Mouse (Mus musculus) adrenal gland, adult 8-10 months (tissue): ENCODE results near the gene Enpp1. TPM values are rescaled to one million over a fixed set of nuclear protein-coding genes. Genes with fewer than 3 reads are reported as not detected.
"Not testable (repeated sequence)": the region's sequence is repeated elsewhere in the genome, so short reads cannot be mapped to it uniquely, and the experiment has no call there.

Experiments
- DNase-seq: peaks from one replicate; pipeline ENCODE4 v3.0.0; 2022
- total RNA-seq, 4 experiments: library from RNA; stranded (reverse); gene quantifications; 2 replicates each; pipeline ENCODE4 v1.2.4; 2022

Gene Enpp1
- total RNA-seq, 4 experiments from 2014 or later = 2.8 to 4.7 (median 3.9) TPM

DNA sequence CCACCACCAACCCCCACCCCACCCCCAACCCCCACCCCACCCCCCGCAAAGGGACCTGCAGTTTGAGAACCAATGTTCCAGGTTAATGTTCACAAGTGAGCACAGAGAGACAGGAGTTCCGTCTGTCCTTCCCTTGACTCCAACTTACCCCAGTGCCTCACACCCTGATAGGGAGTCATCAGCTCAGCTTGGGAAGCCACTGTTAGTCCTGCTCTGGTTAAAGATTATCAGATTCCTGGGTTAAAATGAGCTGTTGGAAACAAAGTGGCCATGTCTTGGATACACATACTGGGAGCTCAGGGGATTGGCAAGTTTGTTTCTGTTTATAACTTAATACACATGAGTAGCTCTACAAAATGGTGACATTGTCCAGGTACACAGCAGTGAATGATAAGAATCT is 75.0 kb downstream of the Enpp1 start:
- DNase-seq = no peak

DNA sequence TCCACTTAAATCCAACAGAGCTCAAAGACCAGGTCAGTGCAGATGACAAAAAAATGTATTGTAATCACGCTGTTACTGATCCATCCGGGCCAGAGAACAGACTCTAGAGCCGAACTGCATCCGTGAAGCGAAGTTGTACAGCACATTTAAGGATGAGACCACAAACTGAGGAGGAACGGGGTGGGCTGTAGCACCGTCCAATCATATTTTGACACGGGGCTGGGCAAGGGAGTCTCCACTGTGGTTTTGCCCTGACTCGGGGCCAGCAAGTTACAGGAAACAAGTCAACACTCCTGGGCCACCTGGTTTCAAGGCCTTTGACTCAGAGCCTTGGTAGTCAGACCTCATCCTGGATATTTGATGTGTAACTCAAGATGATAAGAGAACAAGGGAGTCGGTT is 76.1 kb downstream of the Enpp1 start:
- DNase-seq = no peak

DNA sequence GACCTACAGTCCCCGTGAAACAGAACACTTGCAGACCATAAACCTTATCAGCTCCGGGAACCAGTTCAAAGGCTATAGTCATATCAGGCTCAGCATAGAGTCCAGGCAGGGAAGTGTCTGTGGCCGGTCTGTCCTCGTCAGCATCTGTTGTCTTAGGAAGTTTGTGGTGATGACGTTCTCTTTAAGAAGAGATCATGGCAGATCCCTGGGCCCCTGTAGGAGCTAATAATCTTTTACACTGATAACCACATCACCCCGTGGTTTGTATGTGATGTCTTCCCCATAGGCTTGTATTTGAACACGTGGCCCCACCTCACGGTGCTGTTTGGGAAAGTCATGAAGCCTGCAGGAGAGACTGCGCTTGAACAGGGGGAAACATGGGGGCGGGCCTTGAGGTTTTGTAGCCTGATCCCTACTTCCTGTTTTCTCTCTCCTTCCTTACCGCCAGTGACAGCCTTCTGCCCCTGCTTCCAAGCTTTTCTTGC is 76.6 kb downstream of the Enpp1 start:
- DNase-seq = no peak

DNA sequence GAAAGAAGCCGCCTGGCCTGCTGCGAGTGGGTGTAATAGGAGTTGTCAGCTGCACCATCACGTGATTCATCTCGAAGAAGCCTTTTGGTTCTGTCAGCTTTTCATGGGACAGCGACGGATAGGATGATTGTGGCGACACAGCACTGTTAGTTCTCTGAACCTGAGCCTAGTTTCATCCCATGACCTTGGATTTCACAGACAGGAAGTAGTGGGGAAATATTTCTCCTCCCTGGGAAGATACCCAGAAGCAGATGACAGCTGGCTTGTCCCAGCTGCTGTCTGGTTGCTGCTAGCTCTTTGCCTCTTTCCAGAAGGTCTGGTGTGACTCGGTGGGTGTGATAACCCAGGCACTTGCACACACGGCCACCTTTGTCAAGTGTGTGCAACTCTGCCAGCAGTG is 77.7 kb downstream of the Enpp1 start:
- DNase-seq = no peak

DNA sequence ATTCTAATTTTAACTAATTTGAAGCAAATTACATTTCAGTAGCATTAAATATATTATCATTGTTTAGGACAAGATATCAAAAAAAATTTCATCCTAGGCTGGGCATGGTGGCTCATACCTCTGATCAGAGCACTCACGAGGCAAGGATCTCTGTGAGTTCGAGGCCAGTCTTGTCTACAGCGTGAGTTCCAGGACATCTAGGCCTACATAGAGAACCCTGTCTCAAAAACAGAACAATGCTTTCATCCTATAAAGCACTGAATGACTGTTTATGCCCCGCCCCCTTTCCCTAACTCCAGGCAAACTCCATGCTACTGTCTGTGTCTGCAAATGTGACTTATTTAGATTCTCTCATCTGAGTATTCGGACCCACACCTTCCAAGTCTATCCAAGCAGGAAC is 80.8 kb downstream of the Enpp1 start:
- no peak for DNase-seq

DNA sequence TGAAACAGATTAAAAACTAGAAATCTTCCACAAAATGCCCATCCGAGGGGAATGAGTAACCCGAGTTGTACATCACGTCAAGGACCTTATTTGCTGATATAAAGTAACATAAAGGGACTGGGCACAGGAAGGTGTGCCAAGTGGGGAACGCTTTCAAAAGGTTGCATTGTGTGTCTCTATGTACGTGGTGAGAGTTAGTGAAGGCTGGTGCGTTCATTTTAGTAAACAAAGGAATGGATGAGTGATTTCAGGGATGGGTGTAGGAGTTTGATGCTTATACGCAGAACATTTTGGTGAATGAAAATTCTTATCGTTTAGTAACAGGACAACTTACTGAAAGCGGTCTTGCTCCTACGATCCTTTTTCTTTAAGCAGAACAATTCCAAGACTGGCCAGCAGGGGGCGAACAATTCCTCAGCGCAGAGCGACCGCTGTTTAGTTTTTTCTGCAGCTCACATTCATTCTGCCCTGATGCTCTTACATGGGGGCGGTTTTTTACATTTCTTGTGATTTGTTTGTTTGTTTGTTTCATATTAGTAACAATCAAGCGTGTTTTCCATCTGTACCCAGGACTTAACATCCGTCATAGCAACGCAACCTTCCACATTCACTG is 81.4 kb downstream of the Enpp1 start:
- DNase-seq = no peak

DNA sequence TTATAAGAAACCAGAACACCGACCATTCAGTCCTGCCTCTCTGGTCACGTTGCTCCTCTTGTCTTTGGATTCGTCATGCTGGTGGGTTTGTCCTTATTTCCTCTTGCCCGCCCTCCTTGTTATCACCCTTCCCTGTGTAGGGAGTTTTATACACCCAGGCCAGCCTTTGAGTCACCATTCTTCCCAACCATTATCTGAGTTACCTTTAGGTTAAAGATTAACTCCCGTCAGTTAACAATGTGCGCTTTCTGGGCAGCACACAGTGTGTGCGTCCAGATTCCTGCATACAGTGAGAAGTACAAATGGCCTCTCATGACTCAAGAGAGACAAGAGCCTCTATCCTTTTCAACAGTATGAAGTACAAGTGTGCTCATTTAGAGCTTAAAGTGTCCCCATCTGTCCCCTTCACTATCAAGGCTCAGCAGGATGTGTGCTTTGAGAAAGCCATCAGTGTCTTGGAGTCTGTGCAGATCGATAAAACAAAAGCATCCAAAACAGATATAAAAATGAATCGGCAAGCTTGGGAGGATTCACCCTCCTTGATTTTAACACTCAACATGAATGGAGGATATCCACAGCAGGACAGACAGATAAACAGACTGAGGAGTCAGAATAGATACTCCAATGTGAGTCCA is 82.8 kb downstream of the Enpp1 start:
- no peak for DNase-seq

DNA sequence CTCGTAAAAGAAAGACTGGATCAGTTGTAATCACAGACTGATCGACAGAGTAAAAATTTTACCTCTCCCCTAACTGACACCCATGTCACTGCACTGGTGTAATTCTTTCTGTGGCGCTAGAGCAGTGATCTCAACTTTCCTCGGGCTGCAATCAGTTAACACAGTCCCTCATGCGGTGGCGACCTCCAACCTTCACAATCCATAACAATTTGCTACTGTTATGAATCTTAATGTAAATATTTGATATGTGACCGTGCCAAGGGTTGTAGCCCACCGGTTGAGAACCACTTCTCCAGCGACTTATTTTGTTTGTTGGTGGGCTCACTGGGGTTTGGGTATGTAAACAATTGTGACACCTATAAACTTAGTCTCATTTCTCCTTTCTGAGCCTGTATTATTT is 83.5 kb downstream of the Enpp1 start:
- DNase-seq = no peak

DNA sequence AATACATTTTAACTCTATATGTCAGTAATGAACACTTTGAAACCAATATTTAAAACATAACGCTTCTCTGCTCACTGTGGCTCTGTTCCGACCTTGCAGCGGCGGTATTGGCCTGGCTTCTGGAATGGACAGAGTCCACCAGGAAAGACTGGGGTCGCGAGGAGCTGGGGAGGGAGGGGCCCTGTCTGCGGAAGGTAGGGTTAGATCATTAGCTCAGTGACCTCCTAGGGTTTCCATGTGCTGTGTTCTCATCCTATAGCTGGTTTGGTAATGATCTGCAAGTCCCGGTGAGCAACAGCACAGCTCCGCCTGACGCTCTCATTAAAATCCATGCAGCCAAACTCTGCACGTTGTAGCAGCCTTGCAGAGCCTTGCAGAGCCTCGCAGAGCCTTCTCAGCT is 84.7 kb downstream of the Enpp1 start:
- DNase-seq = no peak

DNA sequence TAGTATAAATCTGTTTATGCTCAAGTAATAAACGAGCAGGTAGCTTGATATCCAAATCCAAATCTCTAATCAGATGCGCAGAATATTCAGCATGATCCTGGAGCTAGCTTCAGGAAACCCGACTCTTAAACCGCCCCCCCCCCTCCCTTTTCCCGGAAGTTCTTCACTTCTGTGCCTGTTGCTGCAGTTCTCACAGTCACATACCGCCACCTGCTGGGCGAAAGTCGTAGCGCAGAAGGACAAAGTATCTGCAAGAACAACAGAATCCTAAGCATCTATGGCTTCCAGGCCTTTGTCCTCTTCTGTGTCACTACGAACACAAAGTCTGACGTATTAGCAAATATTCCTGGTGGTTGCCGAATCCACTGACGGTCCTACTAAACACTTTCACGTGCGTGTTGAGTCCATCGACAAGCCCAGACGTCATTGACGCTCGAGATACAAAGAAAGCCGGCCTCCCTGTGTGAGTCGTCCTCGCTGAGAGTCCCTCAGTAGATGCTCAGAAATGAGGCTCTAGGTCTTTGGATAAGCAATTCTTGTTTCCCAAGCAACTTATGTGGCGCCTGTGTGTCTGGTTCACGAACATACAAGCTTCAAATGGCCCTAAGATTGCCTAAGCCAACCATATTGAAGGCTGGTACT is 86.8 kb downstream of the Enpp1 start:
- peak; percentile 39 for DNase-seq

DNA sequence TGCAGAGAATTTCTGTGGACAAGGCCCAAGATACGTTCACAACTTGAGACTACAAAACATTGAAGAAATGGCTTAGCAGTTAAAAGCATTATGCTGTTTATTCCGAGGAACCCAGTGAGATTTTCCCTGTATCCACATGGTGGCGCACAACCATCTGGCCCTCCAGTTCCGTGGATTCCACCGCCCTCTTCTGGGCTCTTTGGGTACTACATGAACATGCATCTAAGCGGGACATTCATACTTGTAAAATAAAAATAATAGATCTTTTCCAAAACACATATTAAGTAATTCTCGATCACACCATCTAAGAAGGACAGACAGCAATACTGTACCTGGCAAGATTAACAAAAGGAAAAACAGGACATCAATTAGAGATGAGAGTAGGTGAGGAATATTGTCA is 89.4 kb downstream of the Enpp1 start:
- peak; percentile 50 for DNase-seq

DNA sequence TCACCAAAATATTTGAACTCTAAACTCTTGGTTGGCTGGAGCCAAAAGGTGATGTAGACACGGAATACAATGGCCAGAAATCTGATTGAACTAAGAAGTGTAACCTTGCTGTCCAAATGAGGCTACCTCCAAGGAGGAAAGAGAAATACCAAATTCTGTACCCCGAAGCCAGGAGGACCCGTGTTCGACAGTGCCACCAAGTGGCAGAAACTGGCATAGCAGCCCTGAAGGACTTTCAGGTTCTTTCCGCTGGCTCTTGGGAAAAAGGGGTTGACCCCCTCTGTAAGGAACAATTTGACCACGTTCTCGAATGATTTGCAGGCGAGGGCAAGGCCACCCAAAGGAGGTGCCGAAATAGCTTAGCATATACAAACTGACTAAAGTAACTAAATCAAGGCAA is 90.4 kb downstream of the Enpp1 start:
- no peak for DNase-seq

DNA sequence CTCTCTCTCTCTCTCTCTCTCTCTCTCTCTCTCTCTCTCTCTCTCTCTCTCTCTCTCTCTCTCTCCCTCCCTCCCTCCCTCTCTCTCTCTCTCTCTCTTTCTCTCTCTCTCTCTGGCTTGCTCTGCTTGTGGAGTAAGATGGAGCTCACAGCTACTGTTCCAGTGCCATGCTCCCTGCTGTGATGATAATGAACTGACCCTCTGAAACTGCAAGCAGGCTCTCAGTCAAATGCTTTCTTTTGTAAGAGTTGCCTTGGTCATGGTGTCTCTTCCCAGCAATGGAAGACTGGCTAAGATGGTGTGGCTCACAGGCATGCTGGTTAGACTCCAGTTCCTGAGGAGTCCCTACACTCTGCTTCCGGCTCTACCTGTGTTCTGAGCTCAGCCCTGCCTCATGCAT is 95.4 kb downstream of the Enpp1 start:
- not testable (repeated sequence) for DNase-seq

DNA sequence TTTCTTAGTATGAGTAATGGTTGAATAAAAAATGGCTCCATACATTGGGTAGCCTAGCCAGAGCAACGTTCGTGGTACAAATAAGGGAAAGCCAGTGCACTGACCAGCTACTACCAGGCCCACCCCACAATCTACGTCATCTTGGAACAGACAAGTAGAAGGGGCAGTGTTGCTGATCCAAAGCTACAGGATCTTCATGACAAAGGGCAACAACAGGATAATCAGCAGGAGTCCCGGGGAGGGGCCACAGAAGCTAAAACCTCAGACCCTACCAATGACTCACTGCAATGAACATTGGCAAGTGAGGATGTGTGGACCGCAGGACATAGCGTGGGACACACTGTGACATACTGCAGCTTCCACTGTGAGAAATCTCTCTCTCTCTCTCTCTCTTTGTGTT is 96.2 kb downstream of the Enpp1 start:
- no peak for DNase-seq

DNA sequence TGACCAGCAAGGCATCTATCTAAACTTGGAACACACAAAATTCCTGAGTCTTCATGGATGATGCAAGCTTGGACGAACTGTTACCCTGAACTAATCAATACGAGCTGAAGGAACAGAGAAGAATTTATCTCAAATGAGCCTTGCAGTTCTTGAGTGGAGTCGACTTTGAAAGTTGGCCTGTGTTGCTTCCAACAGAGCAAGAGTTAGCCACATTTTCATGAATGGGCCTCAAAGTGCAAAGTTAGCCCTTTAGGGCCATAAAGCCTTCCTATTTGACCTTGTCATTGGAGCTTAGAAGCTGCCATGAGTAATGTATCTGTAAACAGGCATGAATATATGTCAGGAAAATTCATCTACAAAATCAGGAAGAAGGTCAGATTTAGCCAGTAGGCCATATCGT is 97.2 kb downstream of the Enpp1 start:
- no peak for DNase-seq

DNA sequence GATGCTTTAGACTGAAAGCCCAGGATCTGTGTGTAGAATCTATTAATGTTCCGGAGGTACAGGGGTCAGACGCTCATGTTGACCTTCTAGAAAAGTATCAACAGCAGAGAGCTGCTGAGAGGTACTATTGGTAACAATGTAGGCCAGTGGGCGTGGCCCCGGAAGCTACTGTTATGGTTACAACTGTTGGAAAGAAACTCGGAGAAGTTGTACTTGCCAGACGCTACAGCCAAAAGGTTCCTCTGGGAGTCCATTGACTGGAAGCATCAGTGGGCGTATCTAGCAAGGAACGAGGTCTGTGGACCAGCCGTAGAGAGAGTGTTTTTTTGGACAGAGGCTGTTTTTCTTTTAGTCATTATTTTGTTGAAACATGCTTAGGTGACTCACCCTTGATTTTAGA is 102.2 kb downstream of the Enpp1 start:
- DNase-seq = no peak

DNA sequence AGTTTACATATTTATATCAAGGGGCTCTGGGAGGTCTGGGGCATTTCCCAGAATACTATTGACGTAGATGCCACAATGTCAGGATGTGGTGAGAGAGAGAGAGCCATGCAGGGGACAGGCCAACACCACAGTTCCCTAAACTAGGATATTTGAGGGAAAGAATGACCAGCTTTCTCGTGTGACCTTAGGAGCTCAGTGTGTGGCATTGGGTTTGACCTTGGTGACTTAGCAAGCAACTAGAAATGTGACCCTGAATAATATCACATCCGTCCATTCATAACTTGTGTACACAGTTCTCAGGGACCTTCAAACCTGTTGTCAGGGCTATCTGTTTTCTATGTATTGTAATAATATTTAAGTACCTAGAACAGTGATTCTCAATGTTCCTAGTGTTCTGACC is 102.8 kb downstream of the Enpp1 start:
- peak; percentile 15 for DNase-seq

DNA sequence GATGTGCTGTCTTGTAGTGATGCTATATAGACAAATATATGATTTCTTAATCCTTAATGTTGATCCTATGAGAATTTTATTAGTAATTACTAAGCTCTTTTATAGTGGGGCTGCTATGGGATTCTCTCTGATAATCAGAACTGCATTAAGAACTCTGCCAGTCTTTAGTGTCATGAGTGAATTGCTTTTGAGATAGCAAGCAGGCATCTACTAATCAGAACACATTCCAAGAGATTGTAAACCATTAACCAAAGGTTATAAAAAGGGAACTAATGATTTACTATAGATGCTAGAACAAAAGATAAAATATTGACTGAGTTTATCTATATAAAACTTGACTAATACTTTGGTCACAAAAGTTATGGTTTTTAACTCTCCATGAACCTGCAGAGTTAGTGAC is 108.2 kb downstream of the Enpp1 start:
- no peak for DNase-seq

DNA sequence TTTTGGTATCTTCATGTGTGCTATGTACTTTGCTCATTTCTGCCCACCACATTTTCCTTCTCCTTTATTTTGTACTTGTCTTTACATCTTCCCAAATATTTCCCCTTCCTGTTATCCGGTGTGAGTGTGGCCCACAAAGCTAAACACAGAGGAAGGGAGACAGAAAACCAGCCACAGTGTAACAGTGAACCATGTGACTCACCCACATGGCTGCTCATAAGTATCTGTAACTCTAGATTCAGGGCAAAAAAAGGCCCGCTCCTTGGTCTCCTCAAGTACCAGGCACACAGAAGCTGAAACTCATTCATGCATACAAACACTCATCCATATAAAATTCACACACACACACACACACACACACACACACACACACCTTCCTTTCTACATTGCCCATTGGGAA is 108.9 kb downstream of the Enpp1 start:
- DNase-seq = no peak

DNA sequence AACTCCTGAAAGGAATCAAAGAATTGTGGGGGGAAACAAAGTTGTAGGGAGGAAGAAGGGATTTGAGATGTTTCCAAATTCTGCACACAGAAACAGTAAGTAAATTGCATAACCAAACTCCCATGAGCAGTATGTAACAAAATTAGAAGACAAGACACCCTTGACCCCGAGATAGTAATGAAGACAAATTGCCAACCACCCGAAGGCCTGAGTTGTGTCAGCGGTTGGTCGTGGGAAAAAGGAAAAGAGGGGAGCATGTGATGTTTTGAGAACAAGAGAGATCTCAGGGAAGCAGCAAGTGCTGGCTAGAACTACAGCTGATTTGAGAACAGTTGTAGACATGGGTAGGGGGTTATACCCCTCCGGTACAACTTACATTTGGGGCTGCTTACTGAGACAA is 112.2 kb downstream of the Enpp1 start:
- peak; percentile 28 for DNase-seq

DNA sequence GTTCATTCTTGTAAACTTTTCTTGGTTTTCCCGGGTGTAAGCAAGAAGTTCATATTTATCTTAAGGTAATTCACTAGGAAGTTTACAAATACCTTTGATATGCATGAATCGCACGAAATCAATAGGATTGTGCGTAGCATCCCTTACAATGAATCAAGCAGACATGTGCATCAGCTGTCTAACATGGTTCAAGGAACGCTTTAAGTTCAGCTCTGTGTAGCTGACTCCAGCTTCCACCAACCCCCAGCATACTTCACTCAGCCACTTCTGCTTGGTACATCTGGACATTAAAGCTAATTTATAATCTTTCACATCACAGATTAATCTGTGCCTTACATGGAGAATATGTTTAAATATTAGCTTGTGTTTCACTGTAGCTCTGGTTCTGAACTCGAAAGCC is 113.3 kb downstream of the Enpp1 start:
- DNase-seq = no peak

DNA sequence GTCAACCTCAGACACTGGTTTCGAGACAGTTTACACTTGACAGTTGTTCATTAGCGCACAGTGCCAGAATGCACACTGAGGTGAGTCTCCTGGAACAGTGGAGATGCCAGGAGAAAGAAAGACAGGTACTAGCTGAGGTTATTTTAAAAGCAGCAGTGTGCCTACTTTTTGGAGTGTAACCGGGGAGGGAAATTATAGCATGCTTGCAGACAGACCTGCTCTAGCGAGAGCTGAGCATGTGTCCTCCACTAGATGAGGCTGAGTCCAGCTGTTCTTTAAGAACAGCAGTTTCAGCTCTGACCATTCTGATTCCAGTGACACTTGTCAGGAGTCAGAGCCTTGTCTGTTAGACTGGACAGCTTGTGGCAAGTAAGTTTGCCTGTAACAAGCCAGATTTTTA is 114.2 kb downstream of the Enpp1 start:
- DNase-seq = no peak

DNA sequence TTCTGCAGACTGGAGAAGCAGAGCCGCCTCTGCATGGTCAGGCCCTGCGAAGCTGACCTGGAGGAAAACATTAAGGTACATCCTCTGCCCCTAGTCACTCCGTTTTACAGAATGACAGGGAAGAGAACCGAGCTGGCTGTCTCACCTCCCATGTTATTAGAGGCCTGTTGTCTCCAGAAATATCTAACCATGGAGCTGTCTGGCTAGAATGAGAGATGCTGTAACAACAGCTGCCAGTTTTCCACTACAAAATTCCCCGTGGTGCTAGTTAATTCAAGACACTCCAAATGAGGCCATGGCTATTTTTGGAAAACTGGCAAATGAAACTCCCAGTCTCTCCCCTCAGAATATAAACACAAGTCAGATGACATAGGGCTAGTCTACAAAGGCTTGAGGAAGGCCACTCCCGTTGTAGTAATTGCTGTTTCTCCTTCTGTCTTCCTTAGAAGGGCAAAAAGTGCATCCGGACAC is 115.1 kb downstream of the Enpp1 start:
- no peak for DNase-seq
